Mouse (Mus musculus) kidney, adult 2 months (tissue): ENCODE measurements around the gene Gm10134. TPM values are rescaled to one million over a fixed set of nuclear protein-coding genes. Genes with fewer than 3 reads are reported as not detected.

ENCODE experiments used
- DNase-seq: peaks from one replicate; pipeline ENCODE4 v3.0.0; 2021
- H3K27ac ChIP-seq: fragments of 200-500 bp; 2 replicates; pipeline ENCODE4 v1.5.1; 2012; ENCODE audit warnings: low read depth, low read length, control low read depth, inconsistent platforms; ENCODE audit not compliant: insufficient read depth
- H3K27me3 ChIP-seq: fragments of 200-500 bp; replicated peaks from 2 replicates; pipeline ENCODE4 v1.6.1; 2012; ENCODE audit warnings: mild to moderate bottlenecking, moderate library complexity, low read length, inconsistent platforms; ENCODE audit not compliant: control insufficient read depth, insufficient read depth
- H3K36me3 ChIP-seq: fragments of 200-500 bp; 2 replicates; pipeline ENCODE4 v1.6.1; 2012; ENCODE audit warnings: mild to moderate bottlenecking, moderate library complexity, low read length, inconsistent platforms; ENCODE audit not compliant: control insufficient read depth, insufficient read depth
- H3K4me1 ChIP-seq: fragments of 200-500 bp; 2 replicates; pipeline ENCODE4 v1.6.1; 2011; ENCODE audit warnings: low read length; ENCODE audit not compliant: control insufficient read depth, insufficient read depth
- H3K4me3 ChIP-seq: fragments of 200-500 bp; 2 replicates; pipeline ENCODE4 v1.5.1; 2011; ENCODE audit warnings: mild to moderate bottlenecking, low read depth, low read length, control low read depth; ENCODE audit not compliant: insufficient read depth
- CTCF ChIP-seq: fragments of 200-500 bp; conservative IDR thresholded peaks from 2 replicates; pipeline ENCODE4 v1.5.1; 2011; ENCODE audit warnings: low read depth, mild to moderate bottlenecking, control low read depth, low read length, moderate library complexity, mixed read lengths; ENCODE audit not compliant: insufficient read depth, insufficient read length
- POLR2A ChIP-seq: fragments of 200-500 bp; IDR thresholded peaks from one replicate; pipeline ENCODE4 v1.6.1; 2011; ENCODE audit warnings: low read depth, low read length, control low read depth
- WGBS: fragments of 180-500 bp; shearing (Covaris S2); methylation state at CpG from one replicate; pipeline ENCODE4 v1.1.7; 2018; 5-methylcytosine and 5-hydroxymethylcytosine counted together
- polyA plus RNA-seq: library from polyadenylated mRNA; depleted of rRNA; stranded (reverse); fragments of >200 nt; gene quantifications from 2 replicates; pipeline ENCODE4 v1.2.3, GENCODE M21; 2012; rRNA removed

The Gm10134 gene
- 0.33 TPM in 1 of 2 replicates, not detected in the other for polyA plus RNA-seq

GRCm38 (mm10) chr2:28505795-28506194 is at the start of gene Gm10134:
TSS of gene Gm10134 (plus strand) at chr2:28506095.
- no peak for DNase-seq
- WGBS = 69% methylated on average over 3 of the region's 3 CpGs
- Histone ChIP-seq H3K4me1 (no peaks in the 10 kb centered on the region), H3K4me3 (no peak within 1 kb of the TSS), H3K36me3 (no peaks in the 10 kb centered on the region), H3K27ac (no peak within 1 kb of the TSS), H3K27me3 (no peaks in the 10 kb centered on the region)
- no peak for TF ChIP-seq CTCF
- TF ChIP-seq POLR2A = no peak

DNA sequence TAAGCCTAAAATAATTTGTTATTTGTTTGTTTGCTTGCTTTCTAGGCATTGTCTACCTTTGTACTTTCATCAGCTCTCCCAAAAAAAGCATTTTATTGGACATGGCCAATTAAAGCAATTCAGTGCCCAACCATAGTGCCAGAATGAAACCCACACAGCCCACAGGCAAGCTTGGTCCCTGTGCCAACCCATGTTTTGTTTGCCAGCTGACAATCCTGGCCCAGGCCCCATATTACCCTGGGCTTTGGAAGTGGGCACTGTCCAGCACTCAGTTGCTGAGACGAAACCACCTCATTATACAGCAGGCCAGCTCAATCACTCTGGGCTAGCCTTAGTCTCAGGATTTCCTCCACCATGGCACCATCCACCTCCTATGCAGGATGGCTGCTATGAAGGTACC is 49.3 kb upstream of the Gm10134 start:
- H3K4me3 ChIP-seq = no peak overlapping the region
- 87% methylated on average over 1 of the region's 1 CpGs for WGBS

GRCm38 (mm10) chr2:28463919-28464318 is 42.0 kb upstream of the Gm10134 start:
- H3K27ac ChIP-seq = no peak overlapping the region
- TF ChIP-seq CTCF = peak; percentile 67
- TF ChIP-seq POLR2A = no peak
- 56% methylated on average over 3 of the region's 3 CpGs for WGBS
- no peaks in the 10 kb centered on the region for H3K36me3 ChIP-seq
- peaks cover 4% of the 10 kb centered on the region; the same call in 1 of the 2 replicates for H3K4me1 ChIP-seq
- H3K27me3 ChIP-seq = no peaks in the 10 kb centered on the region
- peak; percentile 75 for DNase-seq
- no peak overlapping the region for H3K4me3 ChIP-seq

More for the DNA sequence above, 49.3 kb upstream of the Gm10134 start:
- no peak for DNase-seq
- no peaks in the 10 kb centered on the region for H3K27me3 ChIP-seq
- H3K27ac ChIP-seq = no peak overlapping the region
- H3K36me3 ChIP-seq = no peaks in the 10 kb centered on the region
- H3K4me1 ChIP-seq = no peaks in the 10 kb centered on the region
- TF ChIP-seq POLR2A (no peak), CTCF (no peak)

GRCm38 (mm10) chr2:28464919-28465318 is 41.0 kb upstream of the Gm10134 start:
- DNase-seq = no peak
- 79% methylated on average over 9 of the region's 9 CpGs for WGBS
- TF ChIP-seq POLR2A = no peak

GRCm38 (mm10) chr2:28465836-28466518 is 39.9 kb upstream of the Gm10134 start, which contains the start of gene 1700007K13Rik:
TSS of gene 1700007K13Rik (minus strand) at chr2:28466332.
- 5% methylated on average over 25 of the region's 25 CpGs for WGBS
- Histone ChIP-seq H3K27me3 (no peaks in the 10 kb centered on the region), H3K27ac (no peak within 1 kb of the TSS), H3K4me3 (no peak within 1 kb of the TSS), H3K36me3 (peaks cover 2% of the 10 kb centered on the region; the same call in 1 of the 2 replicates), H3K4me1 (peaks cover 4% of the 10 kb centered on the region; the same call in 1 of the 2 replicates)
- peak; percentile 90 for DNase-seq
- TF ChIP-seq POLR2A (no peak), CTCF (no peak)

More at GRCm38 (mm10) chr2:28464919-28465318, 41.0 kb upstream of the Gm10134 start:
- H3K4me3 ChIP-seq = no peak overlapping the region
- H3K36me3 ChIP-seq = peaks cover 1% of the 10 kb centered on the region; the same call in 1 of the 2 replicates
- no peaks in the 10 kb centered on the region for H3K27me3 ChIP-seq
- no peak overlapping the region for H3K27ac ChIP-seq
- peaks cover 4% of the 10 kb centered on the region; the same call in 1 of the 2 replicates for H3K4me1 ChIP-seq

DNA sequence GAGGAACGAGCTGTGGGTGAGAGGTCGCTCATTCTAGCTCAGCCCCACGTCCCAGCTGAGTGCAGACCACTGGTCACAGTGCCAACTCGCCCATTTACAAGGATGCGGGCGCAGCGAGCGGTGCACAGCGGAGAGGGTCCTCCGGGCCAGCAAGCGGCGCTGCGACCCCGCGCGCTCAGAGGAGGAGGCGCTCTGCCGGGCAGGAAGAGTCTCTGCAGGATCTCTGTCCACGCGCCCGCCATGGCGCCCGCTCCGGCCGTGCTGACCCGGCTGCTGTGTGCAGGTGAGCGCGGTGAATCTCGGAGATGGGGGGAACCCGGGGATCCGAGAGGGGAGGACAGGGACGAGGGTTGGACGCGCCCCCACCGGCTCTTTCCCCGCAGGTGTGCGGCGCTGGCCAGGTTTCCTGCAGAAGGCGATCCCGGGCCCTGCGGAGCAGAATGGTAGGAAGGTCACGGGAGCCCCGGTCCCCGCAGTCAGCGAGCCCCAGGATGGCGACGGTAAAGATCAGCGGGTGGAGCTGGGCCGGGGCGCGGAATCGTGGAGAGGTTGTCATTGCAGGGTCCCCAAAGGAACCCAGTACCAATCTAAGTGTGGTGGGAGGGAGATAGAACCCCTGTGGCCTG is 37.9 kb upstream of the Gm10134 start, which contains the start of gene Mrps2:
TSS of gene Mrps2 (plus strand) at position 207 of the 626 bp plus-strand sequence.
- Histone ChIP-seq H3K4me1 (peaks cover 4% of the 10 kb centered on the region; the same call in 1 of the 2 replicates), H3K27me3 (no peaks in the 10 kb centered on the region), H3K36me3 (peaks cover 2% of the 10 kb centered on the region; the same call in 1 of the 2 replicates), H3K4me3 (peak within 1 kb of the TSS; percentile 78), H3K27ac (no peak within 1 kb of the TSS)
- peak; percentile 87 for DNase-seq
- under 1% methylated on average over 52 of the region's 52 CpGs for WGBS
- TF ChIP-seq CTCF = peak; percentile 80
- peak; percentile 31 for TF ChIP-seq POLR2A

- WGBS = 55% methylated on average over 18 of the region's 18 CpGs
- H3K4me1 ChIP-seq = peaks cover 4% of the 10 kb centered on the region; the same call in 1 of the 2 replicates
- no peak overlapping the region for H3K27ac ChIP-seq
- no peaks in the 10 kb centered on the region for H3K27me3 ChIP-seq
- peak overlapping the region; percentile 78 for H3K4me3 ChIP-seq
- no peak for DNase-seq
- peaks cover 2% of the 10 kb centered on the region; the same call in 1 of the 2 replicates for H3K36me3 ChIP-seq
- TF ChIP-seq CTCF (no peak), POLR2A (no peak)
Observed at GRCm38 (mm10) chr2:28468486-28469225, 37.2 kb upstream of the Gm10134 start.
